9 mouse cellular contexts compared by ENCODE assay signal in the genomic region with DNA sequence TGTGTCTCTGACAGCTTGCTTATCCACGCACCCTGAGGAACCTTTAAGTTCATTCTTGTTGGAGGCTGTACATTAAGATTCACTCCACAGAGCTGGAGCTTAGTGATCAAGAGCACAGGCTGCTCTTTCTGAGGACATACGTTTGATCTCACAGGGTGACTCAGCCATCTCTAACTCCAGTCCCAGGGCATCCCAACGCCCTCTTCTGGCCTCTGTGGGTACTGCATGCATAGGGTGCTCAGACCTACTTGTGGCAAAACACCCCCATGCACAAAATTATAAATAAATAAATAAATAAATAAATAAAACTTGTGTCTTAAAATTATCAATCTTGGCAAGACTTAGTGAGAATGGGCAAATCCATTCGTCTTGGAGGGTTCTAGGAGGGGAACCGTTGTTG. TPM values are rescaled to one million over a fixed set of nuclear protein-coding genes. Genes with fewer than 3 reads are reported as not detected.
DNase-seq lines count a peak whose midpoint lies in the region; ATAC-seq and TF ChIP-seq lines count a peak whose summit lies in the region.
"Had no signal": no experiment of that assay in that cellular context is flagged by ENCODE, and none has a peak within 500 bp of the region (broad histone marks: within the 10 kb centered on the region; RNA-seq: fewer than 3 reads in every experiment).

No protein-coding gene starts in this region.

- H3K27me3 ChIP-seq in kidney, adult 2 months (replicated peaks; ENCODE audit: control insufficient read depth, insufficient read depth, low read length): no peaks in the 10 kb centered on the region
- H3K27me3 ChIP-seq in kidney, embryonic 16.5 days (ENCODE audit: insufficient read depth, low read length): no peaks in the 10 kb centered on the region
- no peaks in the 10 kb centered on the region for H3K27me3 ChIP-seq in forebrain, embryonic 13.5 days
- H3K27me3 ChIP-seq in liver, adult 2 months (ENCODE audit: control insufficient read depth, insufficient read depth, low read length): no peaks in the 10 kb centered on the region

- peak; percentile 69 for TF ChIP-seq CTCF in kidney, adult 2 months (conservative IDR thresholded peaks at IDR 0.05; ENCODE audit: insufficient read depth, insufficient read length, low read depth, low read length)
- TF ChIP-seq CTCF in brain, embryonic 14.5 days (IDR thresholded peaks at IDR 0.05; ENCODE audit: borderline replicate concordance, extremely low read depth, insufficient read depth, insufficient read length): peak; percentile 75
- peak; percentile 80 for TF ChIP-seq CTCF in liver, adult 2 months (IDR thresholded peaks at IDR 0.05; ENCODE audit: low read depth, low read length)

- H3K27ac ChIP-seq in kidney, adult 2 months (ENCODE audit: insufficient read depth, low read depth, low read length): no peak overlapping the region
- no peak overlapping the region for H3K27ac ChIP-seq in kidney, embryonic 16.5 days (ENCODE audit: low read length)
- H3K27ac ChIP-seq in forebrain, embryonic 13.5 days: peak overlapping the region; percentile 98; the same call in 1 of the 2 replicates
- 0 out of 2 replicates have a peak overlapping the region, but pooled peaks have one; percentile 10 for H3K27ac ChIP-seq in liver, adult 2 months (replicated peaks; ENCODE audit: insufficient read depth, low read depth, low read length)

- no peak for TF ChIP-seq POLR2A in kidney, adult 2 months (IDR thresholded peaks at IDR 0.05; ENCODE audit: low read depth, low read length)
- no peak for TF ChIP-seq POLR2A in brain, embryonic 14.5 days (IDR thresholded peaks at IDR 0.05; ENCODE audit: borderline replicate concordance, extremely low read depth, insufficient read depth, insufficient read length, poor library complexity, severe bottlenecking)
- TF ChIP-seq POLR2A in liver, adult 2 months (IDR thresholded peaks at IDR 0.05; ENCODE audit: extremely low read depth, insufficient read depth, low read length): no peak

- no peak for ATAC-seq in kidney, embryonic 16.5 days (ENCODE audit: low FRiP score, low TSS enrichment)
- no peak for ATAC-seq in forebrain, embryonic 13.5 days

- no peaks in the 10 kb centered on the region for H3K79me2 ChIP-seq in liver, adult 2 months (ENCODE audit: control insufficient read depth, insufficient read depth, low read length)

- 34% methylated on average over 5 of the region's 5 CpGs for WGBS in kidney, adult 2 months
- WGBS in kidney, embryonic 16.5 days: 32% methylated on average over 5 of the region's 5 CpGs
- 16% methylated on average over 5 of the region's 5 CpGs for WGBS in forebrain, embryonic 13.5 days
- WGBS in liver, adult 2 months: 36% methylated on average over 5 of the region's 5 CpGs

- no peak overlapping the region for H3K4me2 ChIP-seq in kidney, embryonic 16.5 days (replicated peaks; ENCODE audit: low read depth, low read length)
- H3K4me2 ChIP-seq in forebrain, embryonic 13.5 days: no peak overlapping the region

- no peaks in the 10 kb centered on the region for H3K36me3 ChIP-seq in kidney, adult 2 months (ENCODE audit: control insufficient read depth, insufficient read depth, low read length)
- H3K36me3 ChIP-seq in kidney, embryonic 16.5 days (ENCODE audit: insufficient read depth, low read length): no peaks in the 10 kb centered on the region
- no peaks in the 10 kb centered on the region for H3K36me3 ChIP-seq in forebrain, embryonic 13.5 days (ENCODE audit: poor library complexity, severe bottlenecking)
- no peaks in the 10 kb centered on the region for H3K36me3 ChIP-seq in liver, adult 2 months (ENCODE audit: control insufficient read depth, insufficient read depth, low read length)

- H3K4me3 ChIP-seq in kidney, adult 2 months (ENCODE audit: insufficient read depth, low read depth, low read length): no peak overlapping the region
- no peak overlapping the region for H3K4me3 ChIP-seq in kidney, embryonic 16.5 days (ENCODE audit: low read length)
- H3K4me3 ChIP-seq in forebrain, embryonic 13.5 days: no peak overlapping the region
- H3K4me3 ChIP-seq in liver, adult 2 months (ENCODE audit: insufficient read depth, low read depth, low read length): no peak overlapping the region
- H3K4me3 ChIP-seq: erythroblast, embryonic 14.5 days had no signal

- H3K4me1 ChIP-seq in kidney, adult 2 months (ENCODE audit: control insufficient read depth, insufficient read depth, low read length): no peaks in the 10 kb centered on the region
- H3K4me1 ChIP-seq in kidney, embryonic 16.5 days (ENCODE audit: insufficient read depth, low read length): no peaks in the 10 kb centered on the region
- peaks cover 45% of the 10 kb centered on the region for H3K4me1 ChIP-seq in forebrain, embryonic 13.5 days
- no peaks in the 10 kb centered on the region for H3K4me1 ChIP-seq in liver, adult 2 months (ENCODE audit: control insufficient read depth, insufficient read depth, low read length)

- no peaks in the 10 kb centered on the region for H3K9me3 ChIP-seq in kidney, embryonic 16.5 days (ENCODE audit: low read length)
- H3K9me3 ChIP-seq in forebrain, embryonic 13.5 days (replicated peaks): no peaks in the 10 kb centered on the region

- peak; percentile 60 for DNase-seq in kidney, adult 2 months
- DNase-seq in brain, embryonic 14.5 days (ENCODE audit: low read depth): peak; percentile 89
- peak; percentile 33 for DNase-seq in hindlimb bud, embryonic 11.5 days (ENCODE audit: extremely low spot score, low read depth, low spot score)
- peak; percentile 28 for DNase-seq in liver, adult 2 months (ENCODE audit: extremely low read depth, low read depth, low spot score)
- DNase-seq in neural tube, embryonic 10.5 days (ENCODE audit: extremely low spot score, low spot score): peak; percentile 81
- peak; percentile 63 for DNase-seq in thymus, postnatal 14 days

- H3K9ac ChIP-seq in kidney, embryonic 16.5 days (replicated peaks; ENCODE audit: low read length): no peak overlapping the region
- no peak overlapping the region for H3K9ac ChIP-seq in forebrain, embryonic 13.5 days
- no peak overlapping the region for H3K9ac ChIP-seq in liver, adult 2 months (ENCODE audit: low read depth, low read length)

RNA-seq across cellular contexts. Expression of a gene that starts 8.6 kb away (rescaled TPM):
- polyA plus RNA-seq in kidney, adult 2 months (2012; rRNA removed): not detected in 2 replicates
- not detected in 2 replicates for polyA plus RNA-seq in kidney, embryonic 16.5 days (2015; fragmentation: Nextera tagmentation; extraction: Ambion mirVana)
- 2.1 and 2.8 TPM in 2 replicates for polyA plus RNA-seq in brain, embryonic 14.5 days (2012; rRNA removed)
- 2.5 TPM in 2 replicates for polyA plus RNA-seq in forebrain, embryonic 13.5 days (2015; fragmentation: Nextera tagmentation; extraction: Ambion mirVana)
- not detected in 2 replicates for total RNA-seq in liver, adult 2 months (2014; rRNA removed)
- polyA plus RNA-seq in liver, adult 2 months (2012; rRNA removed): not detected in 2 replicates
- polyA plus RNA-seq: erythroblast, embryonic 14.5 days had no signal

RNA-seq across cellular contexts. Expression of a gene that starts 28.7 kb away (rescaled TPM):
- 70.0 and 75.9 TPM in 2 replicates for polyA plus RNA-seq in kidney, adult 2 months (2012; rRNA removed)
- polyA plus RNA-seq in kidney, embryonic 16.5 days (2015; fragmentation: Nextera tagmentation; extraction: Ambion mirVana): 82.5 and 83.7 TPM in 2 replicates
- polyA plus RNA-seq in brain, embryonic 14.5 days (2012; rRNA removed): 80.2 and 93.0 TPM in 2 replicates
- 89.9 and 95.2 TPM in 2 replicates for polyA plus RNA-seq in forebrain, embryonic 13.5 days (2015; fragmentation: Nextera tagmentation; extraction: Ambion mirVana)
- 3.3 and 3.8 TPM in 2 replicates for total RNA-seq in liver, adult 2 months (2014; rRNA removed)
- 28.5 and 31.9 TPM in 2 replicates for polyA plus RNA-seq in liver, adult 2 months (2012; rRNA removed)

RNA-seq across cellular contexts. Expression of a gene that starts 59.3 kb away (rescaled TPM):
- 0.12 and 0.13 TPM in 2 replicates for polyA plus RNA-seq in kidney, adult 2 months (2012; rRNA removed)
- polyA plus RNA-seq in kidney, embryonic 16.5 days (2015; fragmentation: Nextera tagmentation; extraction: Ambion mirVana): 0.36 and 0.58 TPM in 2 replicates
- polyA plus RNA-seq in brain, embryonic 14.5 days (2012; rRNA removed): 0.34 and 0.38 TPM in 2 replicates
- 0.64 and 0.72 TPM in 2 replicates for polyA plus RNA-seq in forebrain, embryonic 13.5 days (2015; fragmentation: Nextera tagmentation; extraction: Ambion mirVana)
- under 0.01 TPM in 1 of 2 replicates, not detected in the other for total RNA-seq in liver, adult 2 months (2014; rRNA removed)
- 0.02 and 0.05 TPM in 2 replicates for polyA plus RNA-seq in liver, adult 2 months (2012; rRNA removed)
- polyA plus RNA-seq: erythroblast, embryonic 14.5 days had no signal

RNA-seq across cellular contexts. Expression of a gene that starts 59.8 kb away (rescaled TPM):
- 171 and 196 TPM in 2 replicates for polyA plus RNA-seq in kidney, adult 2 months (2012; rRNA removed)
- polyA plus RNA-seq in kidney, embryonic 16.5 days (2015; fragmentation: Nextera tagmentation; extraction: Ambion mirVana): 324 and 341 TPM in 2 replicates
- 195 and 208 TPM in 2 replicates for polyA plus RNA-seq in brain, embryonic 14.5 days (2012; rRNA removed)
- 197 and 218 TPM in 2 replicates for polyA plus RNA-seq in forebrain, embryonic 13.5 days (2015; fragmentation: Nextera tagmentation; extraction: Ambion mirVana)
- total RNA-seq in liver, adult 2 months (2014; rRNA removed): 118 and 144 TPM in 2 replicates
- polyA plus RNA-seq in liver, adult 2 months (2012; rRNA removed): 155 and 157 TPM in 2 replicates

Comparison
In these comparisons a context has a peak if more than half of its experiments do, and no peak if none do; other contexts are left out.
1. DNase-seq: peak in every context shown above with its lines; median percentile 89 in brain, embryonic 14.5 days; 81 in neural tube, embryonic 10.5 days; 63 in thymus, postnatal 14 days; 60 in kidney, adult 2 months; 33 in hindlimb bud, embryonic 11.5 days; 28 in liver, adult 2 months.
2. H3K27ac ChIP-seq: peak in forebrain, embryonic 13.5 days (single experiment) and liver, adult 2 months (single experiment); none in kidney, adult 2 months (single experiment) and kidney, embryonic 16.5 days (single experiment).
3. Peak in every context shown above with its lines, with median percentiles within 50 percentile points of each other: CTCF ChIP-seq.